Mouse (Mus musculus) adrenal gland, adult 8-10 months (tissue): ENCODE results near the gene Cpt2. TPM values are rescaled to one million over a fixed set of nuclear protein-coding genes. Genes with fewer than 3 reads are reported as not detected.

Experiments
- DNase-seq: peaks from one replicate; pipeline ENCODE4 v3.0.0; 2022
- total RNA-seq, 4 experiments: library from RNA; stranded (reverse); gene quantifications; 2 replicates each; pipeline ENCODE4 v1.2.4; 2022

The Cpt2 gene
- total RNA-seq, 4 experiments from 2014 or later = 92.3 to 198 (median 141) TPM

GRCm38 (mm10) chr4:107920336-107920735 is 3.1 kb downstream of the Cpt2 start:
- DNase-seq = peak; percentile 49

- no peak for DNase-seq
Measured at GRCm38 (mm10) chr4:107910020-107910419, 13.4 kb downstream of the Cpt2 start.

GRCm38 (mm10) chr4:107906561-107906960 is 16.8 kb downstream of the Cpt2 start:
- DNase-seq = no peak

GRCm38 (mm10) chr4:107904252-107904651 is 19.2 kb downstream of the Cpt2 start:
- no peak for DNase-seq

- DNase-seq = no peak
Measured at GRCm38 (mm10) chr4:107900206-107900605, 23.2 kb downstream of the Cpt2 start.

- no peak for DNase-seq
Measured at GRCm38 (mm10) chr4:107899211-107899927, 24.0 kb downstream of the Cpt2 start.

GRCm38 (mm10) chr4:107892663-107893062 is 30.7 kb downstream of the Cpt2 start:
- DNase-seq = no peak

GRCm38 (mm10) chr4:107889731-107890432 is 33.5 kb downstream of the Cpt2 start, which contains the start of gene 0610037L13Rik:
0610037L13Rik (plus strand) TSS chr4:107889813.
- peak; percentile 95 for DNase-seq

- DNase-seq = no peak
Measured at GRCm38 (mm10) chr4:107889385-107889730, 34.1 kb downstream of the Cpt2 start.

- DNase-seq = no peak
Measured at GRCm38 (mm10) chr4:107886371-107886770, 37.0 kb downstream of the Cpt2 start.

- no peak for DNase-seq
Measured at GRCm38 (mm10) chr4:107881631-107882030, 41.8 kb downstream of the Cpt2 start.

GRCm38 (mm10) chr4:107879254-107880050 is 44.0 kb downstream of the Cpt2 start, which contains the start of gene Magoh:
Magoh (plus strand) TSS chr4:107879755.
- peak; percentile 95 for DNase-seq

- DNase-seq = no peak
Measured at GRCm38 (mm10) chr4:107864866-107865265, 58.5 kb downstream of the Cpt2 start.

GRCm38 (mm10) chr4:107858995-107859394 is 64.4 kb downstream of the Cpt2 start:
- DNase-seq = no peak

- no peak for DNase-seq
Measured at GRCm38 (mm10) chr4:107856958-107857686, 66.3 kb downstream of the Cpt2 start.

Other genes starting within 250 kb of the Cpt2 start
- not detected for gene Dmrtb1, start 239.4 kb downstream of the Cpt2 start, total RNA-seq
- 10 to 100 TPM in 1 of 4 experiments, 1 to 10 TPM in 3; 7.2 to 12.5 (median 8.8) TPM for gene Lrp8, start 121.3 kb downstream of the Cpt2 start, total RNA-seq
- 10 to 100 TPM; 61.8 to 73.5 (median 71.9) TPM for gene Magoh, start 43.9 kb downstream of the Cpt2 start, total RNA-seq
- 10 to 100 TPM; 75.0 to 83.5 (median 78.4) TPM for gene 0610037L13Rik, start 33.8 kb downstream of the Cpt2 start, total RNA-seq
- gene Slc1a7, start 44.7 kb upstream of the Cpt2 start, total RNA-seq = under 1 TPM; 0.35 to 0.73 (median 0.49) TPM
- 10 to 100 TPM in 2 of 4 experiments, 1 to 10 TPM in 2; 7.6 to 17.0 (median 11.0) TPM for gene Podn, start 172.8 kb upstream of the Cpt2 start, total RNA-seq
- gene Scp2, start 221.4 kb upstream of the Cpt2 start, total RNA-seq = 100 to 1,000 TPM; 204 to 358 (median 307) TPM
- 10 to 100 TPM; 22.1 to 28.1 (median 26.8) TPM for gene Echdc2, start 241.8 kb upstream of the Cpt2 start, total RNA-seq